Mouse (Mus musculus) erythroid progenitor cell, adult 5-6 weeks (primary cell): Measurements from ENCODE around the gene Galnt9. TPM values are rescaled to one million over a fixed set of nuclear protein-coding genes. Genes with fewer than 3 reads are reported as not detected.
A peak's percentile ranks its signal among the peaks of the same experiment; 100 is the strongest.

Experiments used
- ATAC-seq: replicated peaks from 2 replicates; pipeline ENCODE4 v1.8.0; 2016; ENCODE audit warnings: moderate number of reproducible peaks, mild to moderate bottlenecking, moderate TSS enrichment, inconsistent platforms; ENCODE audit not compliant: poor library complexity, low FRiP score, severe bottlenecking
- total RNA-seq, 2 experiments: library from RNA; stranded (forward) in 1 of 2; stranded (reverse) in 1 of 2; fragments of 150-400 nt in 1 of 2; fragments of 186-747, 209-891 nt in 1 of 2; gene quantifications; 2 replicates each; pipeline versions ENCODE4 v1.2.3 to v1.2.4; 2015 to 2017; ENCODE audit warnings: low replicate concordance in 2 of 2

The Galnt9 gene
- total RNA-seq, 2 experiments from 2014 or later, result 1.7 TPM; not detected in 1

DNA sequence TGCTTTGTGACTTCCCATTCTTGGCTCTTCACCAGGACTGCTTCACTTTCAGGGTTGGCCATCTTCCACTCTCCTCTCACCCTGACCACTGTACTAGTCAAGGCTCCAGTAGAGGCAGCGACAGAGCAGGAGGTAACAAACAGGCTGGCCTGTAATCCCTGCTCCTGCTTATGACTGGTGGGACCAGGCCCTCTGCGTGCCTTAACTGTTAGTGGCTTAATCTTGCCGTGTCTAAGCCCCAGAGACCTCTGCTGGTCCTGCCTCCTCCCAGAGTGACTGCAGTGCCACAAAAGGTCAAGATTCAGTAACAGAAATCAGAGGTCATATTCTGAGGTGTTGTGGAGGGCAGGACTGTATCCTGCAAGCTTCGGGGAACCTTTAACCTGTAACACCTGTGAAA lies 13.1 kb upstream of the Galnt9 start:
- no peak for ATAC-seq

DNA sequence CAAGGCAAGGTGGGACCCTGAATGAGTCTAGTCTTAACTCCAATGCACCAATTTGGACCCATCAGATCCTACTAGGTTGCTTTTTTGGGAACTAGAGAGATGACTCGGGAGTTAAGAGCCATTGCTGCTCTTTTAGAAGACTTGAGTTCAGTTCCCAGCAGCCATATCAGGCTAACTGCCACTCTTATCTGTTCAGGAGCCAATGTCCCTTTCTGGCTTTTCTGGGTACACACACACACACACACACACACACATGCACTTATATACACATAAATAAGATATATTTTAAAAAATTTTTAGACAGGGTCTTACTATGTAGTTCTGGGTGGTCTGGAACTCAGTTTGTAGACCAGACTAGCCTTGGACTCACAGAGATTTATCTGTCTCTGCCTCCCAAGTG lies 9.8 kb upstream of the Galnt9 start:
- no peak for ATAC-seq

DNA sequence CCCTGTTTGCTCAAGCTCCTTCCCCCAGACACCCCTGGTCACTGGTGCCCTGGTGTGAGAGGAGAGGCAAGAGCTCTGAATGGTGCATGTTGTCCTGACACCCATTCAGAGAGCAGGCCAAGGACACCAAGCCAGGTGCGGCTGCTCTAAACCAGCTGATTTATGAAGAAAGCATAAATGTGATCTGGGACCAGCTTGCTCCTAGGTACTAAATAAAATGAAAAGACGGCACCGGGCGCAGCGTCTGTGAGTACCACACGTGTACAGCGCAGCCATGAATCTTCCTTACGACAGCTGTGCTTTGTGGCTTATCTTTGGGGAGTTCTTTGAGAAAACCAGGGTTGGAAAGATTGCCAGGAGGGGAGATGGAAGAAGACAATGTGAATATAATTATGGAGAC lies 8.2 kb upstream of the Galnt9 start:
- no peak for ATAC-seq

DNA sequence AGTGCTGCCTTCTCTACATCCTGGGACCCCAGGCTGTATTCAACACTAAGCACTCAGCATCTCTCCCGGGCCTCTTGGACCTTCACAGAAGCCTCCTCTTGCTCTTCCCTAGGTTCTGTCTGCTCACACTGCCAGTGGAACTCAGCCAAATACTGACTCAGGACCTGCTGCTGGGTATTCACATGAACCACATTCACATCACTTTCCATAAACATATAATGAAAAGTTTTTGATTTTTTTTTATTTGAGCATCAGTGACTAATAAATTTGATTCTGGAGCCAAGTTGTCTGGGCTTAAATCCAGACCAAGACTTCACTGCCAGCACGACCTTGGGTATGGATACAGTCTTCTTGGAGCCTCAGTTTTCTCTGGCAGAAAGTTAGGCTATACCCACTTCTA lies 3.2 kb upstream of the Galnt9 start:
- ATAC-seq, result no peak

DNA sequence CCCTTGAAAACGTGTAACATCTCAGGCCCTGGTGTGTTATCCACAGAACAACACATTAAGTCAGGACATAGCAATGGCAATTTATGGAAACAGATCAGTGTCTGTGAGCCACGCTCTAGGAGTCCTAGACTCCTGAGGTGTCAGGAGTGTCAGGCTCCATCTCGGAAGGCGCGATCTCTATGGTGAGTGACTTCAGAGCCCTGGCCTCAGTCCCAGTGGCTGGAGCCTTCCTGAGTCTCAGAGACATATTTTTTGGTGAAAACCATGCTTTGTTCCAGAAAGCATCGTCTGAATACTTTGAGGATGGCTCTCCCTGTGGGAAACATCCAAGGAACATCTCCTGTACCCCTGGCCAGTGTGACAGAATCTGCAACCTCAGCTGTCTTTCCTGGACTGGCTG lies 2.7 kb upstream of the Galnt9 start:
- no peak for ATAC-seq

DNA sequence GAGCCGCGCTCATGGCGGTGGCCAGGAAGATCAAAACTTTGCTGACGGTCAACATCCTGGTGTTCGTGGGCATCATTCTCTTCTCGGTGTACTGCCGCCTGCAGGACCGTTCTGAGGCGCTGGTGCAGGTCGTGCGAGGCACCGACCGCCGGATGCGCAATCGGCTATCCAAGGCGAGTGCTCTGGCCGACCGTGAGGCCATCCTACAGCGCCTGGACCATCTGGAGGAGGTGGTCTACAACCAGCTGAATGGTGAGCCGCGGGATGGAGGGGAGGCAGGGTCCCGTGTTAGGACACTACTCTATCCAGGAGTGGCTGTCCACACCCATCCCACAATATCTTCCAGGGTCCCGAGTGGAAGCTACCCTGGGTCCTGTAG lies 525 bp downstream of the Galnt9 start:
- no peak for ATAC-seq

DNA sequence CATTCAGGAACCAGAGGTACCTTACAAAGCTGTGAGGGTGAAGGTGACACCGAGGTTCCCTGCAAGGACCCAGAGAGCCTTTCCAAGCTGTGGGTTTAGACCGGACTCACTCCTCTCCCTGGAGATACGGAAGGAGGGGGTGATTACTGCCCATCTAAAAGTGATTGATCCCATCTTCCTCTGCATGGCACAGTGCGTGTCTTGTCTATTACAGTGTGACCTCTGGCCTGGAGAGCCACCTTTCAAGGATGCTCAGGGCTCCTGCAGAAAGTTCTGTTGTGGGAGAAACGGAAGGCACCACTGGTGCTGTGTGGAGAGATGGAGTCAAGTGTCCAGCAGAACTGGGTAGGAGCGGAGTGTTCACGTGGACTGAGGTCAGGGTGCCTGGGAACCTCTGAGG lies 1.2 kb downstream of the Galnt9 start:
- no peak for ATAC-seq

DNA sequence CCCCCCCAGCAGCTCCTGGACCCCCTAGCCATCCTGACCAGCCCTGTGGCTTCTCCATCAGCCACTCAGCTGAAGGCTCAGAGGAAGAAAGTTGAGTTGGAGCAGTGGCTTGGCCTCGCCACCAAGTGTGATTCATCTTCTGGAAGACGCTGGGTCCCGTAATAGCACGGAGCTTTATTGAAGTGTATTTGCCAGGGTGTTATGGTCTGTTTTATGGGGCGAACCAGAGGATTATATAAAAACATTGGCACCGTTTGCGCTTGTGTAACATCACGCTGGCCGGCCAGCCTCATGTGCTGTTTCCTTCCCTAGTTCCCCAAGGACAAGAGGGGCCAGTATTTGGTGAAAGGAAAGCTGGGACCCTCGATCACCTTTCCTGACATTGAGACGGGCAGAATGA lies 2.0 kb downstream of the Galnt9 start:
- ATAC-seq, result no peak

DNA sequence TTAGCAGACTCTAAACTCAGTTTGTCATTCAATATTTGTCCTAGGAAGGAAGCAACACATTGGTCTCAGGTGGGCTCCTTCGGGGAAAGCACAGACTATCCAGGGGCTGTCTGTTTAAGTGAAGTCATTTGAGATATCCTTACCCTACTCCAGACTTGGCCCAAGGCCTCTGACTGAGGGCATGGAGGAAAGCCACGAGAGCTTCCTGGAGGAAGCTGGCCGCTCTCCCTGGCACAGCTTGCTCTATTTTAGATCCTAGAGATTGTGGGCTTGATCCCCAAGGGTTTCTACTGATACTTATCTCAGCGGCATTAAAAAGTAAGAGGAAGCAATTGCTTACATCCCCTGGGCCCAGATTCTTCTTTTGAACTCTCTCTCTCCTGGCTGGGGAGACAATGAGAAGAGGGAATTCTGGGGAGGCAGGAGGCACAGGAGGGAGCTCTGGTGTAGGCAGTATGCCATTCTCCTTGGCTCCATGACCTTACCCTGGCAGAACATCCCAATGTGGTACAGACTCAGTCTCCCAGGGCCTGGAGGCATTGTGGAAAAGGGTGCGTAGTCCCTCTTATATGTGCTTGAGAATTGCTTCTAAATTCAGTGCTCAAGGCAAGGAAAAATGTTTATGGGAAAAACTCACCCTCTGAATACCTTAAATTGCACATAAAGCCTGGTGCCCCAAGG lies 2.7 kb downstream of the Galnt9 start:
- ATAC-seq, result no peak

DNA sequence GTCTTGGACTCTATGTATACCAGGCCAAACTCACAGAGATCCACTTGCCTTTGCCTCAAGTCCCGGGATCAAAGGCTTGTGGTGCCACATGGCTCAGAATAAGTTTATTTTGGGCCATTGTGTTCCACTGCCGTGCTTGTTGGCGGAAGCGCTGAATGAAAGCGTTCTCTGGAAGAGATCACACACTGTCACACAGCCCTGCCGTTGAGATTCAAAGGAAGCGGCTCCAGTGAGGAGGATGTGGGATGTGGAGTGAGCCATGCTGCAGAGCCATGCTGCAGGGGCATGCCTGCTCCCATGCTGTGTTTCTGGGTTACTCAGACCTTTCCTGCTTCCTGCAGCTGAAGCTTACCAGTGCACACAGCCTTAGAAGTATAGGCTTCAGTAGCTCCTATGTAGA lies 4.3 kb downstream of the Galnt9 start:
- no peak for ATAC-seq

DNA sequence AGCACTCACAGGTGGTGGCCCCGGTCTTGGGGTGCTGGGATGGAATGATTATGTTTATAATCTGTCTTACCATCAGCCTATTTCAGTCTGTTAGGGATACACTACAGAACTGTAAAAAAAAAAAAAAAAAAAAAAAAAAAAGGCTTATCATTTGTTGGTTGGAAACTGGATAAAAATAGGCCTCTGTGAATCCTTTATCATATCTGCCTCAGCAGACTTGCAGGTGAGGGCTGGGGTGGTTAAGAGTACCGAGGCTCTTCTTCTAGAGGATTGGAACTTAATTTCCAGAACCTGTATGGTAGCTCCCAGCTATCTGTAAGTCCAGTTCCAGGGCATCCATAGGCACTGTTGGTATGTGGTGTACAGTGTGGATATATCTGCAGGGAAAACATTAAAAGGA lies 6.0 kb downstream of the Galnt9 start:
- no peak for ATAC-seq

DNA sequence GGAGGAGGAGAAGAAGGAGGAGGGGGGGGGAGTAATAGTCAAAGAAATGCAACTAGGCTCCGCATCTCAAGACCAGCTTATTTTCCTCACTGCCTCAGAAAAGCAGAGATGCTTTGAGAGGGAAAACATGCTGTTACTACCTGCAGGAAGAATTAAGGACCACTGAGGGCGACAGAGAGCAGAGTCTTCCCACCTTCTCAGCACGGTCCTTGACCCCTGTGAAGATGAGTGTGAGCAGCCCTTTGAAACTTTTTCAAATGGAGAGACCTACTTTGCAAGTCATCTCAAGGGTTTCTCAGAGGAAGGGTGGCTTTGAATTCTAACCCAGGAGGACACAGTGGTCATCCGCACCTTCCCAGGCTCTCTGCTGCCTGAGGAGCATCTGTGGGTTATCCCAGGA lies 6.7 kb downstream of the Galnt9 start:
- no peak for ATAC-seq

DNA sequence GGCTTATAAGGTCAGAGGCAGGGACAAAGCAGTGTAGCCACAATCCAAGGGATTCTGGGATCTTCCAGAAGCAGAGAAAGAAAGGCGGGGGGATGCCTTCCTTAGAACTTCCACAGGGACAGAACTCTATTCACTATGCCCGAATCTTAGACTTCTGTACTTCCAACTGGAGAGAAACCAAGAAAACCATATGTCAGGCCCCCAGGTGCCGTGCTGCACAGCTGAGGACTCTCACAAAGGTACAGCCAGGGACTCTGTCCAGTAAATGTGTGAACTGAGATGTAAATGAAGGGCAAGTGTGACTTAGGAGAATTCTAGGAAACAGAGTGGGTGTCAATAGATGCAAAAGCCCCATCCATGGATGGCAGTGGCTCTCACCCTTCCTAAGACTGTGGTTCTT lies 7.8 kb downstream of the Galnt9 start:
- no peak for ATAC-seq

DNA sequence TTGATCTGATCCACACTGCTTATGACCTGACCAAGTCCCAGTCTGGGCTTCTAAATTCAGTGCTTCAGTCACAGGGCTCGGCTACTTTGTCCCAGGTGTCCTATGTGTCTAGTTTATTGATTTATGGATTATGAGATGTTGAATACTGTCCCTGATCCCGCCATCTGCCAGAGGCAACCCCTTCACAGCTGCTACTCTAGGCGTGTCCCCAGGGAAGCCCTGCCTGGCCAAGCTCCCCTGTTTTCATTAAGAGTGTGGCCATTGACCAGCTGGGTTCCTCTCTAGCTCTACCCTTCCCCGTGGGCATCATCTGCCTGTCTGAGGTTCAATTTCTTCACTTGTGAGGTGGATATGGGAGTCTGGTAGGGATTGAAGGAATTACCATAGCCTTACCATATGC lies 9.2 kb downstream of the Galnt9 start:
- ATAC-seq, result no peak

DNA sequence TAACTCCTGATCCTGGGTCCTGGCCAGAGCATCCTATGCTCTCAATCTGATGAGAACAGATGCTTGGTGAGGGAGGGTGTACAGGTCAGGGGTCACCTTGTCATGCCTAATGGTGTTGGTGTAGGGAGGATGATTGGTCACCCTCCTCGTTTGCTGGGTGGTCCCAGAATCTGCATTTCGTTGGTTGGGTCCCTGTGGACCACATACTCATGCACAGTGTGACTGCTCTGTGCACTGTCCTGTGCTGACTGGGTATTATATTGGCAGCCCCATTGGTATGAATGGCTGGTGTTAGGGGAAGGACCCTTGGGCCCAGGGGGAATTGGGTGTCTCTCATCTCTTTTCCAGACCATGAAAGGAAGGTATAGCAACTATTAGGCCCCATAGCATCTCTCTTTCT lies 11.0 kb downstream of the Galnt9 start:
- ATAC-seq, result no peak

DNA sequence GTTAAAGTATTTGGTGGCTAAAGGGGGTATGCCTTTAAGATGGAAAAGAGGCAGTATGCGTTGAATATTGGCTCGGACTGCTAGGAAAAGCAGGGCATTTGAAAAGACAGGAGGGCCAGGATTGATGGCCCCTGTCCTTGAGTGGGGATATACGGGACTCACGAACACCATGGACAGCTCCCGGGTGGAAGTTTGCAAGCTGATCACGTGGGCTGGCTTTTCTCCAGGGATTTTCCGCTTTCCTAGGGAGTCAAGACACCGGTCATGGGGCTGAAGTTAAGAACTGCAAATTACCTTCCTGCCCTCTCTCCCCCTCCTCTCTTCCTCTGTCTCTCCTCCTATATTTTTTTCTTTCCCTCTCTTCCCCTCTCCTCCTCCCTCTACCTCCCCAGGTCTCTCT lies 14.2 kb downstream of the Galnt9 start:
- ATAC-seq, result no peak

DNA sequence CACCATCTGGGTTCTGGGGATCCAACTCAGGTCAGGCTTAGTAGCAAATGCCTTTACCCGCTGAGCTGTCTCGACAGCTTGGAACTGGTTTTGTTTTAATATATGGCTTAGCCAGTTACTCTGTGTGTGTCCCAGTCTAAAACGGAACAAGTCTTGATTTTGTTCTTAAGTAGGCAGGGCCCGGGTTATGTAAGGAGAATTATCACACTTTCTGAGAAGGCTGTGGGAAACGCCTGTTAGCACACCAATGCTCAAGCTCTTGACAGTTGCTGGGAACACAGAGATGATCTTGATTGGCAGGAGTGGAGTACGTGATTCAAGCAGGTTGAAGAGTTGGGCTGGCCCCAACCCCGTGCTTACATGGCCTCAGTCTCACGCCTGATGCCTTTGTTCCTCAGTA lies 15.5 kb downstream of the Galnt9 start:
- ATAC-seq, result no peak

DNA sequence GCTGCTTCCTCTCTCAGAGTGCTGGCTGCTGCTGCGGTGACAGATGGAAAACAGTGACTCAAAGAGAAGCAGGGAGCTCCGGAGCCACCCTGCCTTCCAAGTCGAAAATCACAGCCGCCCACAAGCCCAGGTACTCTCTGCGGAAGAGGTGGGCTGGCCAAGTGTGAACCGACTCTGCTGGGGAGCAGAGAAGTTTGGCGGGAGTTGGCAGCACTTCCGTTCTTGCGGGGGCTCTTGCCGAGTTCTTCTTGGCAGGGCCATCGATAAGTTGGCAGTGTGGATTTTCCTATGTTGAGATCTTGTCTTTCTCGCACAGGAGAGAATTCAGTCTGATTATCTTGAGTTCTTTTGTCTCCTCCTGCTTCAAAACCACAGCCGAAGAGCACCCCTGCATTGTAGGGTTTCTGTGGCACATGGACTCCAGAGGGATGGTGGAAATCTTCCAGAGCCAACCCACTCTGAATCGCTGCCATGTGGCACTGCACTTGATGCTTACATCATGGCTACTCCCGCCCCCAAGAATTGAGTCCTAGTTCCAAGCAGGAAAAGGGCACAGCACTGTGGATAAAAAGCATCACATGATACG lies 18.7 kb downstream of the Galnt9 start:
- no peak for ATAC-seq

DNA sequence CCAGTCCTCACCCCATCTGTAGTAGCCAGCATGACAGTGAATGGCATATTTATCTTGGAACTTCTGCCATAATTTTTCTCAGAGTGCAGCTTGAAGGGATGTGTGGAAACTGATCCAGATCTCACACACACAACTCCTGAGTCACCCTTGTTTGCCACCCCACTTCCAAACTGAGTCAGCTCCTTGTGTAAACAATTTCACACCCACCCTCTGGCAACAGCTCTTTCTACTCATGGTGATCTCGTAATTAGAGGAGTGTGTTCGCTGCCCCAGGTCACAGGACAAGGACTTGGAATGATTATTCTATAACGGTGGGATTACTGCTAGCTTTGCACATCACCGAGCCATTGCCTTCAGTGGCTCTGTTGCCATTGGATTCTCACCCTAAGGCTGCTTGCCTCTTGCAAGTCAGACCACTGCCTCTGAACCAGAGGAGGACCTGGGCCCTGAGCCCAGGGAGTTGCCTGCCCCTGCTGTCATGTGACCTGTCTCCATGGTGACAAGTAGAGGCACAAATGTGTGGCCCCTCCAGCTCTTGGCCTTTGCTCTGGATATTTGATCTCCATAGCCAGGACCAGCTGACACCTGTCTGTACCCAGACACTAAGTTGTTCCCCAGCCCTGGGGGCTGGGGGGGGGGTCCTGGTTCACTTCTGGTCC lies 21.0 kb downstream of the Galnt9 start:
- no peak for ATAC-seq

DNA sequence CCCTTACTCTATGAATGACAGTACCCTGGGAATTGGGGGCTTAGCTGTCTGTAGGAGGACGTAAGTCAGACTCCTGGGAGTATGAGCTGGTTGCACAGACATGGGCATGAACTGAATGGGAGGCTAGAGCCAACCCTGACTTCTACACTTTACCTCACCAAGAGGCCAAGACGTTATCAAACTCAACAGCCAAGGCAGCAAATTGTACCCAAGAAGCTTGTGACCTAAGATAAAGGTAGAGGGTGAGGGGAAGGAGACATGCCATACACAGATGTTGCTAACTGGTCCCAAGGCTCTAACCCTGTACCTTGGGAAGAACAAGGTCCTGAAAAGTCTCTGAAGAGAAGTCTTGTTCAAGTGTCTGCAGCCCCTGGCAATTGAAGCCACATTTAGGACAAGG lies 23.4 kb downstream of the Galnt9 start:
- peak; percentile 74 for ATAC-seq

DNA sequence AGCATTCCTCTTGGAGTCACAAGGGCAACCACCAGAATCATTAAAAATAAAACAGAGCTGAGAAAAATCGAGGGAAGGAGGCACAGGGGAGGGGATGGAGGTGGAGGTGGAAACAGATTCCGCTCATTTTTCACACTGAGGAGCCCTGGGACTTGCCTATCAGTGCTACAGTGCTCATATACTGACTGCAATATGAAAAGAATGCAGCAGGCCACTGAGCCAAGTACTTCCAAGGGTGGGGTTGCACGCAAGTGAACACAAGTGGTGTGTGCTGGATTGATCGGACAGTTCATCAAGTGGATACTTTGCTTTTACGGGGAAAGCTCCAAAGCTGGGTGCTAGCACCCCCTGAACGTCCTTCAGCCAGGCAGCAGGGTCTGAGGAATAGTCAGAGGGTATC lies 30.7 kb downstream of the Galnt9 start:
- no peak for ATAC-seq

DNA sequence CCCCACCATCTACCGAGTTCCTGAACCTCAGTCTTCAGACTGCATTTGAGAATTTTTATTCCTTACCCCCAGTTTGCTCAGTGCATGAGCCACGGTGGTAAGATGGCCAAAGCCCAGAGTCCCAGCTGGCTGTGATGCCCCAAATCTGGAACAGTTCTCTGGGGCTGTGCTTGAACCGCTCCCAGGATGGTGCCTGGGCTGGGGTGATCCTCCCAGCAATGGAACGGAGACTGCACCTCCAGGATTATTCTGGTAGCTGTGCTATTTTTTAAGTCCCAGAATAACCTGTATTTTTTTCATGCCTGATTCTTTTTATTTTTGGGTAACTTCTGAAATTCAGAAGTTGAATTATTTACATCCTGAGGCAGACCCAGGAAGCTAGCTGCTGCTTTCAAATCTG lies 35.1 kb downstream of the Galnt9 start:
- no peak for ATAC-seq
